Mouse (Mus musculus) B cell, adult 2 months (primary cell): ENCODE measurements around the gene Olfr55.
"Not testable (repeated sequence)": the region's sequence is repeated elsewhere in the genome, so short reads cannot be mapped to it uniquely, and the experiment has no call there.

Experiments
- DNase-seq, 2 experiments: peaks; one replicate each; pipeline ENCODE4 v3.0.0; 2022

Olfr55 gene

DNA sequence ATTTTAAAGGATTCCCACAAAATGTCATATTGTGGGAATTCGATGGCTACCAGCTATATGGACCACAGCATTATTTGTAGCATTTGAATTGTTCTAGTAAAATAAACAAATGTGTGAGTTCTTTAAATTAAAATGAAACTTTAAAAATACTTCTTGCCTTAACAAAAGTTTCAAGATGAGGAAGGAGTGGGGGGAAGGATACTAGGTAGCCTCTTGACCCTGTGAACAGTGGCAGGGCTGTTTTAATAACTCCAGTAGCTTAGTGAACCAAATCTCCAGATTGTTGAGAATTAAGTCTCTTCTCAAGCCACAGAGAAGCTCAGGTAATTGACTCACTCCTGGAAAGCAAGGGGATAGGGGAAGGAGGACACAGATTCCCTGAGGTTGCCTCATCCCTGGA, at the start of gene Olfr55:
Gene Olfr55, plus strand, starts transcription at position 301 of the 400 bp plus-strand sequence.
- not testable (repeated sequence) for DNase-seq

DNA sequence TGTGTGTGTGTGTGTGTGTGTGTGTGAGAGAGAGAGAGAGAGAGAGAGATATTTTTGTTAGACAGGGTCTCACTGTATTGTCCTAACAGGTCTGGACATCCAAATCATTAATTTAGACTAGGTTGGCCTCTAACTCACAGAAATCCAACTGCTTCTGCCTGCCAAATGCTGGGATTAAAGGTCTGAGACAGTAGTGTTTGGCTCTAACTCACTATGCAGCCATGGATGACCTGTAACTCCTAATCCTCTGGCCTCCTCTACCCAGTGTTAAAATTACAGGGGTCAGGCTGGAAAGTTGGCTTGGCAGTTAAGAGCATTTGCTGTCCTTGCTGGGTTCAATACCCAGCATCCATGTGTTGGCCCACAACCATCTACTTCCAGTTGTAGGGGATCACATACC, 43.7 kb upstream of the Olfr55 start:
- DNase-seq, result no peak

DNA sequence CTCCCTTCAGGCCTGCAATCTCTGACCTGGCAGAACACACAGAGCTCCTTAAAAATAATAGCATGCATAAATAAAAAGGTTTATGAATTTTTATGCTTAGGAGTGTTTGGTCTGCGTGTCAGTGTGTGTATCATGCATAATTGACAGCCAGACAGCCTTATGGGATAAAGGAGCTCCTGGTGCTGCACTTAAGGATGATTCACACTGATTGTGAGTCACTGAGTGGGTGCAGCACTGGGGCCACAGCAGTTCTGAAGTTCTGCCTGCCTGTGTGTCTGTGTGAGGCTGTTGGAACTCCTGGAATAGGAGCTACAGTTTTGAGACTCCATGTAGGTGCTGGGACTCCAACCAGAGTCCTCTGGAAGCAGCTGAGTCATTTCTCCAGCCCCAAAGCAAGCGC, 42.0 kb upstream of the Olfr55 start:
- no peak for DNase-seq

DNA sequence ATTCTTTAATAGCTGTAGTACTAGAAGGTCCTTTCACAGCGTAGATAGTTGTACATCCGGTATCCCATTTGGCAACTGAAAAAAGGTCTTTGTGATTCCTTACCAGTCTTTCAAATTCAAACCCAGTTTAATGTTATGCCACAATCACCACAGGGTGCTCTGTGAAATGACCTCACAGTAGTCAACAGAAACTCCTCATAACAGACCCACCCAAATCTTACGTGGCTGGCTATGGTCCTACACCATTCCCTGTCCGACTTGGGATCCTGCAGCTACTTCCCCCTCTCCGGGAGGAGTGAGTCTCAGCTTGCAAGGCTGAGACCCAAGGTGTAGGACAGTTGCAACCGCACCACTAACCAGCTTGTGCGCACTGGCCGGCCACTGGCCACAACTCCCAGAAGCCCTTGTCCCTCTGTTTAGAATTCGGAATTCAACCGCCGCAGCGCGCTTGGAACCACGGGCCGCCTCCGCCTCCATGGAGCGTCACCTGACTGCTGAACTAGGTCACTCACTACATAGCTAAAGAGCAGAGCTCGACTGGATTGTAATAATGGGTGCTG, 28.9 kb upstream of the Olfr55 start, which contains the start of gene Morc2b:
Gene Morc2b, minus strand, starts transcription at position 423 of the 560 bp plus-strand sequence.
- no peak for DNase-seq

DNA sequence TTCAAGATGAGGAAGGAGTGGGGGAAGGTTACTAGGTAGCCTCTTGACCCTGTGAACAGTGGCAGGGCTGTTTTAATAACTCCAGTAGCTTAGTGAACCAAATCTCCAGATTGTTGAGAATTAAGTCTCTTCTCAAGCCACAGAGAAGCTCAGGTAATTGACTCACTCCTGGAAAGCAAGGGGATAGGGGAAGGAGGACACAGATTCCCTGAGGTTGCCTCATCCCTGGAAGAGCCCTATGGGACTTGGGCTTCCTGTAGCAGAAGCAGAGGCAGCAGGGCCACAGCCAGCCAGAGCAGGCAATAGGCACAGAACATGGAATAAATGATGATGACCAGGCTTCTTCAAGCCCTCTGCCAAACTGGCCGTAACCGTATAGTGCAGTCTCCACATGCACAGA, 22.8 kb downstream of the Olfr55 start, which contains the start of gene Olfr239:
Gene Olfr239, plus strand, starts transcription at position 301 of the 400 bp plus-strand sequence.
- DNase-seq, result not testable (repeated sequence)

DNA sequence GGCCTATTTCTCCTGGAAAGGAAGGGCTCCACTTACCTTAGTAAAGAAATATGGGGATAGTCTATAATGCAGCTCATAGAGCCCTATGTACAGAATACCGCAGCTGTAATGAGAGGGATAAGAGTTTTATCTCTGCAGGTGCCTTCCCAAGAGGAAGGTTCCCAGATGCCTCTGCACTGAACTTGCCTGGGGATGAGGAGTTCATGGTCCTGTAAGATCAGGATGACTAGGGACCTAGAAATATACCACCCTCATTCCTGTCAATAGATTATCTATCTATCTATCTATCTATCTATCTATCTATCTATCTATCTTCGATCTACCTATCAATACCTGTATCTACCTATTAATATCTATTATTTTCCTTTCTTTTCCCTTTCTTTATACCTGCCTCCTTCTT, 53.3 kb downstream of the Olfr55 start, which contains the start of gene Olfr1564:
Gene Olfr1564, minus strand, starts transcription at position 101 of the 400 bp plus-strand sequence.
- no peak for DNase-seq
